Mouse (Mus musculus): ENCODE data around the gene Utrn. TPM values are rescaled to one million over a fixed set of nuclear protein-coding genes. Genes with fewer than 3 reads are reported as not detected.

Gene Utrn
- total and polyA plus RNA-seq, 3 experiments = 0.31 to 1.1 (median 0.67) TPM

- no peak for TF ChIP-seq SMC3 (IDR thresholded peaks at IDR 0.05; ENCODE audit: low read depth, low read length)
- no peak for TF ChIP-seq KAT2A (IDR thresholded peaks at IDR 0.05; ENCODE audit: insufficient replicate concordance, low read length)
- TF ChIP-seq ZNF384 (IDR thresholded peaks at IDR 0.05; ENCODE audit: low read depth, low read length) = no peak
- TF ChIP-seq MAX (IDR thresholded peaks at IDR 0.05; ENCODE audit: low read length) = no peak
- no peak for TF ChIP-seq ZC3H11A (IDR thresholded peaks at IDR 0.05; ENCODE audit: low read depth, low read length)
- no peaks in the 10 kb centered on the region for H3K9me3 ChIP-seq (replicated peaks; ENCODE audit: low read length)
- in situ Hi-C loops (cut with MboI; ENCODE audit: low pct_ligation_motif_present, low pct_unique_long_range_greater_than_20kb, low sequenced_read_pairs) = no loop called here
Observed at GRCm38 (mm10) chr10:12723269-12723668, 145.9 kb downstream of the Utrn start.

GRCm38 (mm10) chr10:12722111-12722510 is 147.1 kb downstream of the Utrn start:
- no peak overlapping the region for H3K9ac ChIP-seq (ENCODE audit: insufficient read depth, low read depth)
- dilution Hi-C loops (cut with MboI; ENCODE audit: extremely low pct_ligation_motif_present, extremely low pct_unique_long_range_greater_than_20kb, low sequenced_read_pairs) = no loop called here
- H3K9me3 ChIP-seq (replicated peaks; ENCODE audit: low read length) = no peaks in the 10 kb centered on the region
- H3K36me3 ChIP-seq (replicated peaks in 1 of 2; ENCODE audit: control insufficient read depth in 1 of 2, insufficient read depth in 1 of 2, low read length in 1 of 2) = no peaks in the 10 kb centered on the region
- no peak overlapping the region for H3K4me2 ChIP-seq (ENCODE audit: insufficient read depth, low read depth, poor library complexity, severe bottlenecking)
- H3K4me1 ChIP-seq (ENCODE audit: control insufficient read depth in 1 of 2, insufficient read depth in 2 of 2) = peaks cover 0 to 12% of the 10 kb centered on the region in 2 experiments; a peak in 3 of 4 replicates
- TF ChIP-seq USF1 (IDR thresholded peaks at IDR 0.05; ENCODE audit: low read depth, low read length) = no peak
- no peak for TF ChIP-seq MAX (IDR thresholded peaks at IDR 0.05; ENCODE audit: low read length)
- no peak for TF ChIP-seq MEF2A (IDR thresholded peaks at IDR 0.05; ENCODE audit: borderline replicate concordance, low read depth, low read length)
- no peak for TF ChIP-seq USF2 (conservative IDR thresholded peaks at IDR 0.05; ENCODE audit: low read depth, low read length)
- TF ChIP-seq IRF4 (IDR thresholded peaks at IDR 0.05; ENCODE audit: low read depth, low read length) = no peak
- TF ChIP-seq PAX5 (IDR thresholded peaks at IDR 0.05; ENCODE audit: low read length) = no peak
- no peak for TF ChIP-seq HCFC1 (IDR thresholded peaks at IDR 0.05; ENCODE audit: low read depth, low read length)
- no peaks in the 10 kb centered on the region for H3K79me2 ChIP-seq (replicated peaks; ENCODE audit: control insufficient read depth, extremely low read depth, insufficient read depth, poor library complexity, severe bottlenecking)
- H3K27me3 ChIP-seq (replicated peaks) = no peaks in the 10 kb centered on the region
- no peak overlapping the region for H3K4me3 ChIP-seq (replicated peaks in 1 of 3; ENCODE audit: low read depth in 2 of 3, low read length in 2 of 3, poor library complexity in 1 of 3)
- no peak overlapping the region for H3K27ac ChIP-seq (ENCODE audit: insufficient read depth, low read depth)
- in situ Hi-C loops (cut with MboI; ENCODE audit: low pct_ligation_motif_present, low pct_unique_long_range_greater_than_20kb, low sequenced_read_pairs) = no loop called here
- DNase-seq (ENCODE audit: extremely low read depth) = no peak

More at GRCm38 (mm10) chr10:12723269-12723668, 145.9 kb downstream of the Utrn start:
- H3K4me3 ChIP-seq (replicated peaks in 1 of 3; ENCODE audit: low read depth in 2 of 3, low read length in 2 of 3, poor library complexity in 1 of 3) = no peak overlapping the region
- dilution Hi-C loops (cut with MboI; ENCODE audit: extremely low pct_ligation_motif_present, extremely low pct_unique_long_range_greater_than_20kb, low sequenced_read_pairs) = no loop called here
- H3K36me3 ChIP-seq (replicated peaks in 1 of 2; ENCODE audit: control insufficient read depth in 1 of 2, insufficient read depth in 1 of 2, low read length in 1 of 2) = no peaks in the 10 kb centered on the region
- no peaks in the 10 kb centered on the region for H3K27me3 ChIP-seq (replicated peaks)
- no peak overlapping the region for H3K9ac ChIP-seq (ENCODE audit: insufficient read depth, low read depth)
- no peak overlapping the region for H3K27ac ChIP-seq (ENCODE audit: insufficient read depth, low read depth)
- H3K79me2 ChIP-seq (replicated peaks; ENCODE audit: control insufficient read depth, extremely low read depth, insufficient read depth, poor library complexity, severe bottlenecking) = no peaks in the 10 kb centered on the region
- no peak overlapping the region for H3K4me2 ChIP-seq (ENCODE audit: insufficient read depth, low read depth, poor library complexity, severe bottlenecking)
- no peak for DNase-seq (ENCODE audit: extremely low read depth)
- H3K4me1 ChIP-seq (ENCODE audit: control insufficient read depth in 1 of 2, insufficient read depth in 2 of 2) = peaks cover 0 to 9% of the 10 kb centered on the region in 2 experiments; a peak in 3 of 4 replicates

- Histone ChIP-seq H3K27ac (ENCODE audit: insufficient read depth, low read depth) (no peak overlapping the region), H3K4me1 (ENCODE audit: control insufficient read depth in 1 of 2, insufficient read depth in 2 of 2) (peaks cover 0 to 8% of the 10 kb centered on the region in 2 experiments; a peak in 3 of 4 replicates), H3K4me2 (ENCODE audit: insufficient read depth, low read depth, poor library complexity, severe bottlenecking) (no peak overlapping the region), H3K4me3 (replicated peaks in 1 of 3; ENCODE audit: low read depth in 2 of 3, low read length in 2 of 3, poor library complexity in 1 of 3) (no peak overlapping the region), H3K36me3 (replicated peaks in 1 of 2; ENCODE audit: control insufficient read depth in 1 of 2, insufficient read depth in 1 of 2, low read length in 1 of 2) (no peaks in the 10 kb centered on the region), H3K9ac (ENCODE audit: insufficient read depth, low read depth) (no peak overlapping the region), H3K27me3 (replicated peaks) (no peaks in the 10 kb centered on the region), H3K79me2 (replicated peaks; ENCODE audit: control insufficient read depth, extremely low read depth, insufficient read depth, poor library complexity, severe bottlenecking) (no peaks in the 10 kb centered on the region), H3K9me3 (replicated peaks; ENCODE audit: low read length) (no peaks in the 10 kb centered on the region)
- TF ChIP-seq JUN (IDR thresholded peaks at IDR 0.05; ENCODE audit: insufficient read depth, low read depth, low read length) = no peak
- no peak for TF ChIP-seq EP300 (IDR thresholded peaks at IDR 0.05; ENCODE audit: low read length)
- TF ChIP-seq MAFK (IDR thresholded peaks at IDR 0.05; ENCODE audit: insufficient replicate concordance, low read length) = no peak
- no peak for TF ChIP-seq CHD1 (IDR thresholded peaks at IDR 0.05; ENCODE audit: low read depth, low read length)
- TF ChIP-seq MYC (IDR thresholded peaks at IDR 0.05; ENCODE audit: low read depth, low read length) = no peak
- no peak for TF ChIP-seq CHD2 (IDR thresholded peaks at IDR 0.05; ENCODE audit: low read length)
- no peak for TF ChIP-seq BHLHE40 (IDR thresholded peaks at IDR 0.05; ENCODE audit: low read depth, low read length)
- TF ChIP-seq POLR2AphosphoS2 (IDR thresholded peaks at IDR 0.05; ENCODE audit: low read depth, low read length) = no peak
- TF ChIP-seq USF1 (IDR thresholded peaks at IDR 0.05; ENCODE audit: low read depth, low read length) = no peak
- no peak for TF ChIP-seq PAX5 (IDR thresholded peaks at IDR 0.05; ENCODE audit: low read length)
- in situ Hi-C loops (cut with MboI; ENCODE audit: low pct_ligation_motif_present, low pct_unique_long_range_greater_than_20kb, low sequenced_read_pairs) = no loop called here
- no peak for DNase-seq (ENCODE audit: extremely low read depth)
- dilution Hi-C loops (cut with MboI; ENCODE audit: extremely low pct_ligation_motif_present, extremely low pct_unique_long_range_greater_than_20kb, low sequenced_read_pairs) = no loop called here
Observed at GRCm38 (mm10) chr10:12718386-12718785, 150.8 kb downstream of the Utrn start.
